Mouse (Mus musculus) liver, adult (tissue): ENCODE measurements around the gene Ctnnbip1.

Experiments
- GATA4 ChIP-seq: IDR thresholded peaks from 2 replicates; pipeline ENCODE4 v1.6.1; 2014; ENCODE audit warnings: mild to moderate bottlenecking, low read length; ENCODE audit not compliant: insufficient replicate concordance

The Ctnnbip1 gene

DNA sequence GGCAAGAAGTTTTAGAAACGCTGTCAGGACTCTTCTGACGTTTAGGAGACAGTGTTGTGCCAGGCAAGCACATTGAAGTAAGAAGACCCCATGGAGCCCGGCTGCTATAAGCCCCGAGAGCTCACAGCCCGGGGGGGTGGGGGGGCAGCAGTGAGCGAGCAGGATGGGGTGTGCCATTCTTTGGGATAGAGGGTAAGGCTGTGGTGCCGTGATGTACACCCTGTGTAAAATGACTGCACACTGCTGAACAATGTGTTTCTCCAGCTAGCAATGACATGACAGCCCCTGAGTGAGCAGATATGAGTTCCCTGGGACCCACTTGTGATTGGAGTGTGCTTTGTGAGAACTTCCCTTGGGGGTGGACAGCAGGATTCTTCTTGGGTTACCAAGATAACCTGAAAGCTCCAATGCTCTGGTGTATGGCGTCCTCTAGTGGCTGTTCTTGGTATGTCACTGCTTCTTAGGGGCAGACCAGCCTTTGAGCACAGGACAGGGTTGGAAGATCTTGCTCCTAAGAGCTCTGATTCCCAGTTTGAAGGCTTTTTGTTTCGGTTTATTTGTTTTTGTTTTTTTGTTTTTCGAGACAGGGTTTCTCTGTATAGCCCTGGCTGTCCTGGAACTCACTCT is 25.0 kb downstream of the Ctnnbip1 start:
- no peak for TF ChIP-seq GATA4

DNA sequence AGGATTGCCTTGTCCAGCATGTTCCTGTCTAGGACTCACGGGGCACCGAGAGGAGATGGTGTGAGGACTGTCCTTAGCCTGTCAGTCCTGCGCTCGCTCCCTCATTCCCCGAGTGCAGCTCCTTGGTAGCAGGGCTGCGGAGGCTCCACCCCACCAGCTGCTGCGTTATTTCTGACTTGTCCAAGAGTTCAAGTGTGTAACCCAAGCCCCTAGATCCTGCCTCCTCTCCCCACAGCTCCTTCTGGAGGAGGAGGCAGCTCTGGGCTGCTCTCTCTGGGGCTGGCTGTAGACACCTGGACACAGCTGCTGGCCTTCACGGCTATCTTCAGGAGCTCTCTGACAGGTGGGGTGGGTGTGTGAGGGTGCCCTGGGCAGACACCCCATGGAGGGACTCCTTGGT is 26.9 kb downstream of the Ctnnbip1 start:
- TF ChIP-seq GATA4 = no peak

DNA sequence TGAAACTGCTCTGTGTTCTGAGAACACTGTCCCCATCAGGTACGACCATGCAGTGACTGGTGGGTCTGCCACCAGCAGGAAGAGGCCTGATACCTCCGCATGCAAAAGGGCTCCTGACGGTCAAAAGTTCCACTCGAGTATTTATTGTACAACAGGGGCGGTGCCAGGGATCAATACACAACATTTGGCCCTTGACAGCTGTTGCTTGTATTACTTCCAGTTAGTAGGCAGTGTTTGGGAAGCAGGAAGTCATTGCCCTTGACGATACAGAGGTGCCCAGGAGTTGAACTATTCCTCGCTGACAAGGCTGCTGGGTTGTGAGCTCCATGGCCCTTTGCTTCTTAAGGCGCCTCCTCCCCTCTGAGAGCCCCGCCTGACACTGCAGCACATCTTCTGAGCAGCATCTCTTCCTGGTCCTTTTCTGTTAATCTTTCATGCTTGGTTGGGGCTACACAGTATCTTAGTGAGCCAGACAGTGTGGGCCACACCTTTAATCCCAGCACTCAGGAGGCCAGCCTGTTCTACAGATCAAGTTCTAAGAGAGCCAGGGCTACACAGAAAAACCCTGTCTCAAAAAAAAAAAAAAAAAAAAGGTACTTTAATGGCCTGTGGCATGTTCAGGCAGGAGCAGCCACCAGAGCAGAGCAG is 28.9 kb downstream of the Ctnnbip1 start:
- no peak for TF ChIP-seq GATA4

DNA sequence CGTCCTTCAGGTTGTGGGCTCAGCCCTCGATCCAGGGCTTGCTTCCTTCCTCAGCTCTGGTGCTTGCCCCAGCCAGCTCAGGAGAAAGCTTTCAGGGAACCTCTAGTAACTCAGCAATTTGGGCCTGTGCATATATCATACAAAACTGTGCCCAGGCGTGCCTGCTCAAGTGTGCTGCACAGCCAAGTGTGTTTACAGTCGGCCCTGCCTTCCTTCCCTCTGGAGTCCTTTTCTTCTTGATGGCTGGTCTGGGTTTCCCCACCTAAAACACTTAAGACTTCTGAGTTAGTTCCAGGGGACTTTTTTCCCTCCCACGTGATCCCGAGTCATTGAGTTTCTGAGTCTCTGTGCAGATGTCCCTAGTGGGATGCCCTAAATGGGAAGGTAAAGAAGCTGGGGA is 29.5 kb downstream of the Ctnnbip1 start:
- no peak for TF ChIP-seq GATA4

DNA sequence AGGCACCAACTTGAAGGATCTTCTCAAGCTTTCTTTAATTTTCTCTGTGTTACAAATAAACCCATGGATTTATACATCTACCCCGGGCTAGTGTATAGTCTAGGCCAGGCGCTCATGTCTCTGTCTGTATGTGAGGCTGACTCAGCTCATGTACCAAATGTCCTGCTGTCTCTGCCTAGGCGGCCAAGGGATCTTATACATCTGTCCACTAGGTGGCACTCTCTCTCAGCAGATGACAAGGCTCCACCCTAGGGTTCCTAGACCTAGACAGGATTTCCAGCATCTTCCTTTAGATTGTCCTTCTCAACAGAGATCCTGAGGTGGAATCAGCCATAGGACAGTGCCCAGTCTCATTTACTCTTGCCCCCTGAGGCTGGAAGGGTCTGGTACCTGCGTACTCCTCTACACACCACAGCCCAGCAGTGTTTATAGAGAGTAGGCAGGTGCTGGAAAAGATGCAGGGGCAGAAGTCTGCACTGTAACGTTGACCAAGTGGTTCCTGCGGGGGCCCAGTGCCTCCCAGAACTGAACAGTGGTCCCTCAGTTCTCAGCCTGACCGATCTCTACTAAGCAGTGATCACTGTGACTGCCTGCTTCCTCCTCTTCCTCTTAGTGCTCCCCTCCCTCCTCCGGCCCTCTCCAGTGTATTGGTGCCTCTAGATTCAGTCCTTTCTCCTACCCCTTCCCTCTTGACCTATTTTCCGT is 31.3 kb downstream of the Ctnnbip1 start:
- TF ChIP-seq GATA4 = no peak

DNA sequence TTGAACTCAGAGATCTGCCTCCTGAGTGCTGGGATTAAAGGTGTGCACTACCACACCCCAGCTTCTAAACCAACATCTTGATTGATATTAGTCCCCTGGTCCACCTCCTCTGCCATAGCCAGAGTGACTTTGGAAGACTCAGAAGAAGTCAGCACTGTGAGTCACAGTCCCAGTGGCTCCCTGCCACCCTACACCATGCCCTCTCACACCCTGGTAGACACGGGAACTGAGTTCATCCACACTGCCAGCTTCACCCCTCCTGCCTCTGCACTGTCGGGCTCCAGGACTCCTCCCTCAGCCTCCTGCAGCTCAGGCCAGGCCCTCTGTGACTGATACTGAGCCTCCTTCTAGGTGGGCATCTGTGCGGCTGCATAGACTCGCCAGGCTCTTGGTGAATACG is 32.8 kb downstream of the Ctnnbip1 start:
- no peak for TF ChIP-seq GATA4

DNA sequence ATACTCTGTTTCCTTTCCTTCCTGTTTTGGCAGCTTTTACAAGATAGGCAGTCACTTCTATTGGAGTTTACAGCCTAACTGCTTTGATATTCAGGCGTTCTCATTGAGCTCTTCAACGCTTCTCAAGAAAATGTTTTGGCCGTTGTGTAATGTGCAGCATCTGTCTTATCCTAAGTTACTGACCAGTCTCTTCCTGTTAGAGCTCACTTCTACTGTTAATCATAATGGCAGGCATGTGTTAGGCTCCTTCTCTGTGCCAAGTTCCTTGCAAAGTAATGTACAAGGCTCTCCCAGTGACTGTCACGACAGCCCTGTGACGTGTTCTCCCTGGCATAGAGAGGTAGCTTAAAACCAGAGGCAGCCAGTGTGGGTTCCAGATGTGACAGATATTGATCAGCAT is 33.7 kb downstream of the Ctnnbip1 start:
- no peak for TF ChIP-seq GATA4

DNA sequence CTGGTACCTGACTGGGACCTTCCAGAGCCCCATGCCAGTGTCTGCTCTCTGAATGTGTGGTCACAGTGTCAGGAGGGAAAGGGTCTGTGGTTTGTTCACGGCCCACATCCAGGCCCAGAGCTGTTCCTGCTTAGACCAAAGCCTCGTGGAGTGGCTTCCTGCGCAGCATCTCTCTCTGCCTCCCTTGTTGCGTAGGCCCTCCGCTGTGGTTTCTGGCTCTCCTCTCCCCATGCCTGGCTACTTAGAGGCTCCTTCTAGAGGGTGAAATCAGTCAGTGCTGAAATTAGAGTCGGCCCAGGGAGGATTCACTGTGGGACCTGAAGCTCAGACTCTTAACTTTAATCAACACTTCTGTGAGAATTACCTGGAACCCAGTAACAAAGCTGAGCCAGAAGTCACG is 35.8 kb downstream of the Ctnnbip1 start:
- no peak for TF ChIP-seq GATA4

DNA sequence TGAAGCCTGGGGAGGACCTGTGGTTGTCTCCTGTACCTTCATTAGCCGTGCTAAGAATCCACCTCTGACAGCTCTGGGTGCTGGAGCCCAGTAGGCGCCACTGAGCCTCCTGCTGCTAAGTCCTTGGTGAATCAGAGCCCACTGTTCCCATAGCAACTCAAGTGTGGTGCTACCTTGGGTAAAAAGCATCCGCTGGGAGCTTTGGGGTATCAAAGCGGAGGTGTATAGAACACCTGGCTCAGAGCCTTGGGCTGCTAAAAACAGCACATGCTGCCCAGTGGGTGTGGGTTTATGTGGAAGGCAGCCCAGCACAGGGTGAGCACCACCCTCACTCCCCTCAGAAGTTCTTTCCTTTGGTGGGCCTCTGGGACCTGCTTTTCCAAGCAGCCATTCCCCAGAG is 38.1 kb downstream of the Ctnnbip1 start:
- no peak for TF ChIP-seq GATA4

DNA sequence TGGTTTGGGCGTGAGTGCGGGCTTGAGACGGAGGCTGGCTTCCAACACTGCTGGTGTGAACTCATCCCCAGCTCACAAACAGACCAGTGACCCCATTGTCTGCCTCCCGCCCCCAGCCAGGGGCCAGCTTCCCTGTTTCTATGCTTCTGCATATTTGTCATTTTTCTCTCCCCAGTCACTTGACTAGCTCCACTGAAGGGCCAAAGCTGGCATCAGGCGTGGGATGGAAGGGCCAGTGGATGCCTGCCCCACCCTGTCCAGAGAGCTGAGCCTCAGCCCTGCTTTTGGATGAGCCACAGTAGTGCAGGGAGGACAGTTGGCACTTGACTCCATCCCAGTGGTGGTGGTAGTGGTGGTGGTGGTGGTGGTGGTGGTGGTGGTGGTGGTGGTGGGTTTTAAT is 39.9 kb downstream of the Ctnnbip1 start:
- no peak for TF ChIP-seq GATA4

DNA sequence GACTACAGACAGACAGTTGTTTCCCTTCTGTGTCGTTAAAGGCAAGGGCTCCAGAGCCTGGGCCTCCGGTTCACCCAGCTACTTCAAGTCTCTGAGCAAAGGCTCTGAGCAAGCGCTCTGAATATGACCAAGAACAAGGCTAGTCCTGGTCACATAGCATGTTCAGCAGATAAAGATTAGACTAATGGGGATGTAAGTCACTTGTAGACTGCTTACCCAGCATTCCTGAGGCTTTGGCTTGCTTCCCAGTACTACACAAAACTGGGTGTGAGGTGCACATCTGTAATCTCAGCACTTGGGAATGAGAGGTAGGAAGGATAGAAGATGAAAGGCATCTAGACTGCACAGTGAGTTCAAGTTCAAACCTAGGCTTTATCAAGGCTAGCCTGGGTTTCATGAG is 40.4 kb downstream of the Ctnnbip1 start:
- TF ChIP-seq GATA4 = no peak

DNA sequence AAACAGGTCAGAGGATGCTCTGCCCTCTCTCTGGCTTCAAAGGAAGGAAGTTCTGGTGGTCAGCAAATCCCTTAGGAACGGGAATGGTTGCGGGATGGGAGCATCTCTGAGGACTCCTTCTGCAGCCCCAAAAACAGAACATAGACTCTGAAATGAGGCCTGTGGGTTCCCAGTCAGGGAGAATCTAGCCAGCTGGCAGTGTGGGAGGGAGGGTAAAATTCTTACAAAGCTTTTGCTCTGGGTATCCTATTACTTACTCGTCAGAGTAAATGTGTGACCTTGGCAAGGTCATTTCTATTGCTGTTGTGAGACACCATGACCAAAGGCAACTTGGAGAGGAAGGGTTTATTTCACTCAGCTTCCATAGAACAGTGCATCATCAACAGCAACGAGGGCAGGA is 43.4 kb downstream of the Ctnnbip1 start:
- no peak for TF ChIP-seq GATA4

DNA sequence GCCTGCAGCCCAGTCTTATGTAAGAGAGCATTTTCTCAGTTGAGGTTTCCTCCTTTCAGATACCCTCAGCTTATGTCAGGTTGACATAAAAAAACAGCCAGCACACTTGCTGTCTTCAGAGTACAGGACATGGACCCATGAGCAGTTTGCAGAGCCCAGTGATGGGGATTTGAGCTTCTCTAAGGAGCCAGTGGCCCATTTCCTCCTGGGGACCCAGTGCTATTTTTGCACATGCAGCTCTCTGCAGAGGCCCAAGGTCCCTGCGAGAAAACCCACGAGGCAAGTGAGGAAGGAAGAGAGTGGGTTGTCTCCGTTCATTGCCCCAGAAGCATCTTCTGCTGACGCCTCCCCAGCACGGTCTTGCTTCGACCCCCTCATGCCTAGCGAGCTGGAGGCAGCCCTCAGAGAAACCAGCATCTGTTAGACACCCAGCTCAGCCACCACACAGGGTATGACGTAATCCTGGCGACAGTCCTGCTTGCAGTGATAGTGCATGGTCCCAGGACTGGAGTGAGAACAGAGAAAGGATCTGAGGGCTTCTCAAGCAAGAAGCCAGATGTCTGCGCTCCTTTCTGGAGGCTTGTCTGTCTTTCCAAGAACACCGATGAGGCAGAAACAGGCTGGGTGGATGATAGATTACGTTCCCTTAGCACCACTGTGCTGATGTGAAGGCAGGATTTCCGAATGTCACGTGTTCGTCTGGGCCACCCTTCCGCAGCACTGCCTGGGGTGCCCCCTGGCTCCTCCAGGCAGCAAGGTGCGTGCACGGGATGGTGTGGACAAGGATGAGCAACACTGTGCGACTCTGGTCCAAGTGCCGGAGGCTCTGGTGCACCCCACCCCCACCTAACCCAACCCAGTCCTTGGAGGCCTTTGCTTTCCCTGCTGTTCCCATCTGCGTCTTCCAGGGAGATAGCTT is 44.2 kb downstream of the Ctnnbip1 start:
- no peak for TF ChIP-seq GATA4

DNA sequence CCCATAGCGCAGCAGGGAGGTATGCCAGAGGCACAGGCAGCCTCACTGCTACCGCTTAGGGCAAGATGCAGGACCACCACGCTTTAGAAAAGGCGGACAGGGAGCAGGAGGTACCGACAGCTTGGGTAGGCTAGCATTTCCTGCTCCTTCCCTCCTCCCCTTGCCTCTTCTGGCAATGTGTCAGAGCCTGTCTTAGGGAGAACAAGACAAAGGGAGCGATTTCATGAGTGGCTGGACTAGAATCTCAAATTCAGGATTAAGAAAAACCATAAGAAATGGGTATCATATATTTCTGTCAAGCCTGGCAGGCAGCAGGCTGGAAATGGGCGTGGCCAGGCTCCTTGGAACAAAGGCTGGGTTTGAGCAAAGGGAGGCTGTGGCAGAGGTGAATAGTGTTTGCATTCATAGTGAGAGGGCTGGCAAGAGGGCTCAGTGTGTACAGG is 44.9 kb downstream of the Ctnnbip1 start:
- no peak for TF ChIP-seq GATA4

DNA sequence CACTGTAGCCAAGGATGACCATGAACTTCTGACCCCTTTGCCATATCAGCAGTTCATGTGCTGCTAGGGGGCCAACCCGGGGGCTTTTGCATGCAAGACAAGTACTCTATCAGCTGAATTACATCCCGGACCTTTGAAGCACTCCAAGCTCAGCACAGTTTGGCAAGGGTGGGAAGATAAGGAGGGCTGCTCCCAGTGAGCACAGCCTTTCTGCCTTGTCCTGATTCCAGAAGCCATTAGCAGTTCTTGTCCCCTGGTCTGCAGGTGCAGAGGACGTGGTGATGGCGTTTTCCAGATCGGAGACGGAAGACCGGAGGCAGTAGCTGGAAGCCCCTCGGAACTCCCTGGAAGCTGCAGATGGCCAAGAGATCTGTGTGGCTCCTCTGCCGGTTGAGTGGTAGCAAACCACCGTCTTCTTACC is 45.9 kb downstream of the Ctnnbip1 start:
- TF ChIP-seq GATA4 = no peak
